Mouse (Mus musculus): Measurements from ENCODE around the gene Plxnd1.

Gene Plxnd1

DNA sequence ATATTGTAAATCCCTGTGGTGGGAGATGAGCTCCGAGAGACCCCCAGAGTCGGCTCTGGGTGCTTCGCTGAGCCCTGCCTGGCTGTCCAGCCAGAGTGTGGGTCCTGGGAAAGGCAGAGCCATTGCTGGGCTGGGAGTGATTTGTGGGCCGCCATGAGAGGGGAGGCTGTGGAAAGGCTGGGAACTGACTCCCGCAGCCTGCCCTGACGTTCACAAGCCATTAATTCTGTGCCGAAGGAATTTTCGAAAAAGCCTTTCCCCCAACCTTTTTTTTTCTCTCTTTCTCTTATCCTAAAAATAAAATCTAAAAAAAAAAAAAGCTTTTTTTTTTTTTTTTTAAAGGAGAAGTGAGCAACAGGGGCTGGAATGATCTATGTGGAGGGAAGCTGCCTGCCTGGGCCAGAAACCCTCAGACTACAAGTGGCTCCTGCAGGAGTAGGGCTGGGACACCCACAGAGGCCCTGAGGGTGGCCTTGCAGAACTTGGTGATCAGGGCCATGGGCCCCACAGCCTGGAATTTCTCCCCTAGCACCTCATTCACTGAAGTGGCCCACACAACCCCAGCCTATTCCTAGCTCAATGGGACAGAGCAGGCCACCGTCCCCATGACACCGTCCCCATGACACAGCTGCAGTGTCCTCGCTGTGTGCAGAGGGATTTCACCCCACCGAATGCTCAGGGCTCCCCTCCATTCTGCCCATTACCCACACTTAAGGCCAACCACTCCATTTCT lies 11.3 kb downstream of the Plxnd1 start:
- DNase-seq (ENCODE audit: low read depth in 1 of 2, low spot score in 2 of 2), result no peak

- DNase-seq (ENCODE audit: low read depth in 1 of 2, low spot score in 2 of 2), result no peak
These were observed 11.9 kb downstream of the Plxnd1 start for GRCm38 (mm10) chr6:115982889-115983288.

DNA sequence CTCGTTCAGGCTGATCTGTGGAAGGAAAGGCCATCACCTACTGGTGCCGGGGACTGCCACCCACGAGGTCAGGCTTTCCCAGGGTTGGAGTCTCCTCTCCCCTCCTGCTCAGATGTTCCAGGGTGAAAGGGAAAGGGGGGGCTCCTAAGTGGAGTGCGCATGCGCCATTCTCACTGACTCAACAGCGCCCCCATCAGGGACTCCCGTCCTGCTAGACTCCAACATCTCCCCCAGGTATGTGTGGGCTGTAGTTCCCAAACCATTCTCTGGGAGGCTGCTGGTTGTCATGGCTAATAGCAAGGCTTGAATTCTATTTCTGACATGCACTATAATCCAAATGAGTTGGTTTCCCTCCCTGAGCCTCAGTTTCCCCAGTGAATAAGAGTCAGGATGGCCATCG lies 16.2 kb downstream of the Plxnd1 start:
- DNase-seq (ENCODE audit: low read depth in 1 of 2, low spot score in 2 of 2), result no peak

DNA sequence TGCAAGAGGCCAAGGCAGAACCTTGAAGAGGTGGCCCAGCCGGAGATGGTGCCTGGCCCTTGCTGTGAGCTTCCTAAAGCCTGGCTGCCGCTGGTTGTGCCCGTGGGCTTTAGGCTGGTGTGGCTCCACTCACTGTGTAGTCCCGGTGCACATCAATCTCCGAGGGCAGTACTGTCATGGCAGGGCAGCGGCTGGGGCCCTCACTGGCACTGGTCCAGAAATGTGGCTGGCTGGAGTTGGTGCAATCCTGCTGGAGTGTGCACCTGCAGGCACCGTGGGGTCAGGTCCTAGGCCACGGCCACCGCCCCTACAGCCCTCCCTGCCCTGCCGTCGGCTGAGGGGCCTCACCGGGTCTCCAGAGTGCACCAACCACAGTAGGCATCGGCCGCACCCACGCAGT lies 17.0 kb downstream of the Plxnd1 start:
- no peak for DNase-seq (ENCODE audit: low read depth in 1 of 2, low spot score in 2 of 2)

DNA sequence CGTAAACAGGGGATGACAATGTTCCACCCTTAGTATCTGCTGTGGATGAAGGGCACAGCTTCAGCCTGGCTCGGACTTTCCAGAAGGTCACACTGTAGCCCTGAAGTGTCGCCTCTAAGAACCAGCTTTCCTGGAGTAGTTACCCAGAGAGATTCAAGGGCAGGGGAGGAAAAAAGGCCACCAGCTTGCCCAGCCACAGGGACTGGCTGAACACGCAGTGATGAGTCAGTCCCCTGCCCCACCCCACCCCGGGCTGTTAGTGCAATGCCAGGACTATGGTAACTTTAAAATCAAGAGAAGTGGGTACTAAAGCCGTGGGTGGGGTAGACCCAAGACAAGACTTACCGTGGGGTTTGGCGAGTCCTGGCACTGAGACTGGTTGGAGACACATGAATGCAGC lies 19.2 kb downstream of the Plxnd1 start:
- DNase-seq (ENCODE audit: low read depth in 1 of 2, low spot score in 2 of 2), result no peak

GRCm38 (mm10) chr6:115973881-115974662 lies 20.7 kb downstream of the Plxnd1 start:
- no peak for DNase-seq (ENCODE audit: low read depth in 1 of 2, low spot score in 2 of 2)

DNA sequence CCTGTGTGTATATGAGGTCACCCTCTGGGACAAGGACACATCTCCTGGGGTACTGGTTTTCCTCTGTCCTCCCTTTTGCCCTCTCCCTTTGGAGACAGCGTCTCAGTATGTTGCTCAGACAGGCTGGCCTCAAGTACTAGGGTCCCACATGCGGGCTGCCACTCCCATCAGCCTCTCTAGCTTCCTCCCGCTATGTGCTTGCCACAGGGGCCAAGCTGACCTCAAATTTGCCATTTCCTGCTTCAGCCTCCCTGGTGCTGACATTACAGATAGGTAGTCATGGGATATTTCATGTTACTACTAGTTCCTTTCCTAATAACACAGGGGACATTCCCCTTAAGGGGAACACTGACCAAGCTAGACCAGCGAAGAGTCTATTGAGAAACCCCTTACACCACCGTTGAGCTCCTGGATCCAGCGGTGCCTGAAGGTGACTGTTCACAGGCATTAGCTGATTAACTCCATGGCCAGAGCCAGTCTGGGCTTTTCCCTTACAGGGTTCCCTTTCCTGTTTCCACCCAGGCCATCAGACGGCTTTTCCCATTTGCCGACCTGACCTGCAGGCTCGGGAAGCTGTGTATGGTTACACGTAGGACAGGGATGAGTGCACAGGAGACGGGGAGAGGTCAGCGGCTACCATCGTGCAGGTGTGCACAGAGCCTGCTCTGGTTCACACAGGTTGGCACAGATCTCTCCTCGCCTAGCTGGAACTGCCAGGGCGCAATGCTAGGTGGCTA lies 21.5 kb downstream of the Plxnd1 start:
- no peak for DNase-seq (ENCODE audit: low read depth in 1 of 2, low spot score in 2 of 2)

GRCm38 (mm10) chr6:115972083-115972764 lies 22.6 kb downstream of the Plxnd1 start:
- DNase-seq (ENCODE audit: low read depth in 1 of 2, low spot score in 2 of 2), result no peak

GRCm38 (mm10) chr6:115971273-115972060 lies 23.3 kb downstream of the Plxnd1 start:
- DNase-seq (ENCODE audit: low read depth in 1 of 2, low spot score in 2 of 2), result no peak

DNA sequence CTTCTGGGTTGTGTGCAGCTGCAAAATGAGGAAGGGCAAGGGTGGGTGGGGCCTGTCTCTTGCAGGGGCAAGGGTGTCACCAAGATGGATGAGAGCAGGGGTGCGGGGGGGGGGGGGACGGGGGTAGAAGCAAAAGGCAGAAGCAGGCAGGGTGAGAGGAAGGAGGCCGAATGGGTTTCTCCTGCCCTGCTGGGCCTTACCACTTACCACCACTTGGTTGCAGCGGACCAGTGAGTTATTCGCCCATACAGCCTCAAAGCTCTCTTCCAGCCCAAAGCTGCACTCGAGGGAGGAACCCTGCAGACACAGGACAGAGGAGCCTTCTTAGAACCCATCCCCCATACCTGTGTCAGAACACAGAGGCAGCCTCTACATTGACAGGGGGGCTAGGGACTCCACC lies 24.9 kb downstream of the Plxnd1 start:
- peak in 1 of 2 experiments; percentile 21 for DNase-seq (ENCODE audit: low read depth in 1 of 2, low spot score in 2 of 2)

- no peak for DNase-seq (ENCODE audit: low read depth in 1 of 2, low spot score in 2 of 2)
These were observed 25.7 kb downstream of the Plxnd1 start for GRCm38 (mm10) chr6:115969103-115969502.

GRCm38 (mm10) chr6:115968700-115969099 lies 26.1 kb downstream of the Plxnd1 start:
- no peak for DNase-seq (ENCODE audit: low read depth in 1 of 2, low spot score in 2 of 2)

GRCm38 (mm10) chr6:115968086-115968485 lies 26.7 kb downstream of the Plxnd1 start:
- no peak for DNase-seq (ENCODE audit: low read depth in 1 of 2, low spot score in 2 of 2)

GRCm38 (mm10) chr6:115967291-115967880 lies 27.4 kb downstream of the Plxnd1 start:
- DNase-seq (ENCODE audit: low read depth in 1 of 2, low spot score in 2 of 2), result no peak

DNA sequence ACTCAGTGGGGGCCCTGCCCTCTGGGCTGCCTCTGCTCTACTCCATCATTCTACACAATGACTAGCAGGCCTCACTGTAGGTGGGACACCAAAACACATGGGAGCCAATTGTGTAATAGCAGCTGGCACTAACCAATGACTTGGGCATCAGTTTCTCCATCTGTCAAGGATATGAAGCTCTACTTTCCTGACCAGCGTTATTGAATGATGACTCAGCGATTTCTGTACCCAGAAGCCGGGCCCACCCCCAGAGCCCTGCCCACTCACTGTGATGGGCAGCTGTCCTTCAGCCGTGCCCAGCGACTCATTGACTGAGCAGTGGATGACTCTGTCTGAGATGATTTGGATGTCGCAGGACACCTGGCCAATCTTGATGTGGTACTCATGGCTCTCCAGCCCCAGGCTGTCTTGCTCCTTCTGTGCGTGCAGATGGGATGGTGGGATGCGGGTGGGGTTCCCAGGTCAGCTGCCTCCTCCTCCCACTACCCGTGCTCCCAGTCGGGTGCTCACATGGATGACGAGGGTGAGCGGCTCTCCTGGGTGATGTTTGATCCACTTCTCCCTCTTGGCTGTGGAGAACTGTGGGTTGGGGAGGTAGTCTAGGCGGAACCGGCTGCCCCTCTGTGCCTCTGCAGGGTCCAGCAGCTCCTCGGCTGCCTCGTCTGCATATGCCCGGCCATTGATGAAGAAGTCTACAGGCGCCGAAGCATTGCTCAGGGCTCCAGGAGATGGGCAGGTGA lies 28.4 kb downstream of the Plxnd1 start:
- DNase-seq (ENCODE audit: low read depth in 1 of 2, low spot score in 2 of 2), result no peak

DNA sequence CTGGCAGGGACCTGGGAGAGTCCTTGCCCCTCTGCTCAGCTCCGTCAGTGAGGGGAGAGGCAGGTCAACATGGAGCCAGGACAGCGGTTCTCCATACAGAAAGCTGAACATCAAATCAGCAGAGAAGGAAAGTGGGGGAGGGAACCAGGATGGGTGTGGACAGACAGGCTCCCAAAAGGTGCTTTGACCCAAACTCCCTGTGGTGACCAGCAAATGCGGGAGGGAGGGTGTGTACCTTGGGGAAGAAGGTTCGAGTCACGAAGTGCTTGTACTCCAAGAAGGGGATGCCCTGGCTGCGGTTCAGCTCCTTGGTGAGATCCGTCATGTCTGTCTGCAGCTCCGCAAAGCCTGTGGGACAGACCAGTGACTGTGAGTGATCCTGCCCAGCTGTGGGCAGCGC lies 31.1 kb downstream of the Plxnd1 start:
- no peak for DNase-seq (ENCODE audit: low read depth in 1 of 2, low spot score in 2 of 2)

DNA sequence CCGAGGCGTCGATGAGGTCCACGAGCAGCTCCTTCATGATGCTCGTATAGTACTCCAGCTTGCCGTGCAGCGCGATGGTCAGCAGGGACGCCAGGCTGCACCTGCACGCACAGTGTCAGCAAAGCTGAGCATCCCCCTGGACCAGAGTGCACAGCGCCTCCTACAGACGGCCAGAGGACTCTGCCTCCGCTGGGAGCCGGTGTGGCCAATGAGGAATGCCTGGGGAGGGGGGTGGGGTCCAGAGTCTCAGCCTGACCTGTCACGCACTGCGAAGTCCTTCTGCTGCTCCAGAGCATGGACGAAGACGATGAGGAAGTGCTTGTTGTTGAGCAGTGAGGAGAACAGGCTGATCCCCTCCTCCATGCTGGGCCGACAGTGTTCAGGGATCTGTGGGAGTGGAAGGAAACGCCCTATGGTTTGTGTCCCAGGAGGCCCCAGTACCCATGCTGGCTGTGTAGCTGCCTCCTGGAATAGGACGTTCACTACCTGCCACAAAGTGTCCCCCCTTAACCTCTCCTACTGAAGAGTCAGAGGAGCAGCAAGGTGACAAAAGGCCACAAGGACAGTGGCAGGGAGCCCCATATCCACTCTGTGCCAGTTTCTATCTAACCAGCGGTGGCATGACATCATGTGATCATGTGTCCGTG lies 32.2 kb downstream of the Plxnd1 start:
- no peak for DNase-seq (ENCODE audit: low read depth in 1 of 2, low spot score in 2 of 2)

DNA sequence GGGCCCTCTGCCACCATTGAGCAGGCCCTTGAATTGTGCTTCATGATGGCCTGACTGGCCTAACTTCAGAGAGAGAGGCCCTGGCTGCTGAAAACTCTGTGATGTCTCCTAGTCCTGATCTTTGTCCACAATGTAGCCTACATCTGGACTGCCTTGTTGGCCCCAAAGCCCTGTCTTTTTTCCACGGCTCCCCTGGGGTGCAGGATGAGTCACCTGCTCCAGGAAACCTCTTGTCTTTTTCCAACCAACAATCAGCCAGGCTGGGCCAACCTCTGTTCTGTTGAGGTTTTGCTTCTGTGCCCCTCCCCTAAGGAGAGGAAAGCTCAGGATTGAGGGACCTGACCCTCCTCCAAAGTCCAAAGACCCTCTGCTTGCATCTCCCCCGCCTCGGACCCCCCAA lies 33.1 kb downstream of the Plxnd1 start:
- DNase-seq (ENCODE audit: low read depth in 1 of 2, low spot score in 2 of 2), result no peak

DNA sequence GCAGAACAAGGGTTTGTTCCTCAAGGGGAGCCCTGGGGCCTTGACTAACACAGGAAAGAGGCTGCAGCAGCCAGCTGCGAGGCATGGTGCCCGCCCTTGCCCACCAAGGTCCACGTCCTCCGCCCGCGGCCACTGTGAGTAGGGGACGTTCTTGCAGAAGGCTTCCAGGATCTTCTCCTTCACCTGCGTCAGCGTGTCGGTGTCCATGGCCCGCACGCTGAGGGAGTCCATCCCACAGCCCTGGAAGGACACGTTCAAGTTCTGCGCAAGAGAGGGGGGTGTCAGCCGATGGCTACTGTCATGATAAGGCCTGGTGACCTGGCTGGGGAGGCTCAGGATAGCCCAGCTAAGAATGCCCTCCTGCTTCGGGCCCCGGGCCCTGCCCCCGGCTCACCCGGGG lies 34.5 kb downstream of the Plxnd1 start:
- DNase-seq (ENCODE audit: low read depth in 1 of 2, low spot score in 2 of 2), result no peak

All from monocyte, adult 2 months (primary cell).